Mouse (Mus musculus) megakaryocyte, embryonic 14.5 days (primary cell): ENCODE measurements around the gene 1700013G24Rik.

Experiments
- FLI1 ChIP-seq: IDR thresholded peaks from 2 replicates; pipeline ENCODE4 v1.6.1; 2012; ENCODE audit warnings: low read length, inconsistent platforms, mixed read lengths
- GATA1 ChIP-seq: IDR thresholded peaks from 3 replicates; pipeline ENCODE4 v1.6.1; 2012; ENCODE audit warnings: mixed read lengths, low read length, inconsistent platforms, borderline replicate concordance

GRCm38 (mm10) chr4:137475271-137476050 lies 22.4 kb downstream of the 1700013G24Rik start:
- TF ChIP-seq FLI1: no peak
- no peak for TF ChIP-seq GATA1
